Mouse (Mus musculus): ENCODE data around the gene Gm17364.

Gm17364 gene

GRCm38 (mm10) chr13:41257851-41258250 is 15.9 kb downstream of the Gm17364 start:
- ChIA-PET CTCF (interaction anchor here in 1 of 4 experiments (0.6 kb wide), 1 partner anchor 436 kb away, joined by 4 read pairs; no protein-coding TSS in a partner anchor), POLR2A (interaction anchor here in 1 of 4 experiments (0.7 kb wide), 1 partner anchor 13 kb away, joined by 3 read pairs; no protein-coding TSS in a partner anchor)

- CTCF ChIA-PET, result interaction anchor here in 2 of 4 experiments (0.6 to 1.0 kb wide), 2 partner anchors 18 to 21 kb away, joined by 3 to 4 read pairs; no protein-coding TSS in a partner anchor
- POLR2A ChIA-PET, result no interaction called here
These were observed 16.8 kb downstream of the Gm17364 start for GRCm38 (mm10) chr13:41256962-41257361.

- ChIA-PET POLR2A (no interaction called here), CTCF (no interaction called here)
These were observed 17.7 kb downstream of the Gm17364 start for GRCm38 (mm10) chr13:41256126-41256525.

- ChIA-PET POLR2A (interaction anchor here in 1 of 4 experiments (1.6 kb wide), 1 partner anchor 353 kb away, joined by 3 read pairs; the partner anchor contains the start of gene Tmem170b), CTCF (interaction anchor here (0.6 to 1.1 kb wide), 5 partner anchors 62 to 819 kb away, joined by 3 to 6 read pairs (median 4); no protein-coding TSS in a partner anchor)
These were observed 21.0 kb downstream of the Gm17364 start for GRCm38 (mm10) chr13:41252736-41253135.

GRCm38 (mm10) chr13:41252141-41252540 is 21.6 kb downstream of the Gm17364 start:
- POLR2A ChIA-PET, result interaction anchor here (0.7 to 1.6 kb wide), 6 partner anchors 11 to 353 kb away, joined by 3 to 5 read pairs (median 3); partner anchors contain the start of gene Tmem170b (in 2 of the 4)
- CTCF ChIA-PET, result interaction anchor here in 3 of 4 experiments (0.7 to 3.2 kb wide), 5 partner anchors 31 to 819 kb away, joined by 3 to 14 read pairs (median 4); no protein-coding TSS in a partner anchor

- CTCF ChIA-PET, result interaction anchor here in 2 of 4 experiments (0.8 to 3.2 kb wide), 2 partner anchors 31 to 51 kb away, joined by 3 to 14 read pairs; no protein-coding TSS in a partner anchor
These were observed 22.1 kb downstream of the Gm17364 start for GRCm38 (mm10) chr13:41251667-41252066.

GRCm38 (mm10) chr13:41251232-41251631 is 22.5 kb downstream of the Gm17364 start:
- ChIA-PET POLR2A (interaction anchor here (0.7 to 1.6 kb wide), 12 partner anchors 10 to 455 kb away, joined by 3 to 7 read pairs (median 3); partner anchors contain the start of gene Tmem170b (in 2 of the 4)), CTCF (interaction anchor here in 2 of 4 experiments (0.6 to 3.2 kb wide), 2 partner anchors 15 to 52 kb away, joined by 3 to 14 read pairs; no protein-coding TSS in a partner anchor)

More at GRCm38 (mm10) chr13:41251667-41252066, 22.1 kb downstream of the Gm17364 start:
- POLR2A ChIA-PET, result interaction anchor here (0.7 to 1.6 kb wide), 8 partner anchors 11 to 456 kb away, joined by 3 to 7 read pairs (median 3); partner anchors contain the start of gene Tmem170b (in 2 of the 4)

GRCm38 (mm10) chr13:41250318-41250981 is 23.3 kb downstream of the Gm17364 start:
- ChIA-PET CTCF (interaction anchor here (0.6 to 3.2 kb wide), 12 partner anchors 16 to 1575 kb away, joined by 3 to 14 read pairs (median 3); partner anchors contain the start of gene Tmem170b (in 1 of the 4)), POLR2A (interaction anchor here in 2 of 4 experiments (0.6 to 2.0 kb wide), 15 partner anchors 10 to 454 kb away, joined by 3 to 15 read pairs (median 5); partner anchors contain the start of genes Tmem170b (in 2 of the 2) and Mak (in 1 of the 2))

GRCm38 (mm10) chr13:41249538-41250317 is 24.0 kb downstream of the Gm17364 start, which contains the start of gene Smim13:
Gene Smim13 (plus strand): TSS chr13:41249844.
- CTCF ChIA-PET, result interaction anchor here (0.6 to 3.2 kb wide), 26 partner anchors 10 to 1719 kb away, joined by 3 to 14 read pairs (median 4); partner anchors contain the start of gene Tmem170b (in 1 of the 4)
- POLR2A ChIA-PET, result interaction anchor here (0.6 to 2.0 kb wide), 36 partner anchors 10 to 857 kb away, joined by 3 to 15 read pairs (median 3); partner anchors contain the start of genes Tmem170b (in 3 of the 4), Mak (in 2 of the 4), Elovl2 (in 1 of the 4) and Gcnt2 (in 1 of the 4)

GRCm38 (mm10) chr13:41248751-41249520 is 24.8 kb downstream of the Gm17364 start:
- CTCF ChIA-PET, result interaction anchor here (0.6 to 3.2 kb wide), 21 partner anchors 9 to 1718 kb away, joined by 3 to 14 read pairs (median 4); partner anchors contain the start of gene Tmem170b (in 1 of the 4)
- POLR2A ChIA-PET, result interaction anchor here (0.6 to 2.0 kb wide), 24 partner anchors 21 to 858 kb away, joined by 3 to 15 read pairs (median 4); partner anchors contain the start of genes Tmem170b (in 3 of the 4), Mak (in 2 of the 4), Elovl2 (in 1 of the 4) and Gcnt2 (in 1 of the 4)

- CTCF ChIA-PET, result no interaction called here
- POLR2A ChIA-PET, result interaction anchor here in 1 of 4 experiments (0.7 kb wide), 1 partner anchor 12 kb away, joined by 3 read pairs; no protein-coding TSS in a partner anchor
These were observed 29.4 kb downstream of the Gm17364 start for GRCm38 (mm10) chr13:41244306-41244830.

- ChIA-PET POLR2A (interaction anchor here in 1 of 4 experiments (1.4 kb wide), 1 partner anchor 10 kb away, joined by 5 read pairs; no protein-coding TSS in a partner anchor), CTCF (no interaction called here)
These were observed 32.2 kb downstream of the Gm17364 start for GRCm38 (mm10) chr13:41241557-41241956.

GRCm38 (mm10) chr13:41238805-41239130 is 35.0 kb downstream of the Gm17364 start:
- ChIA-PET POLR2A (interaction anchor here in 2 of 4 experiments (0.5 to 1.4 kb wide), 6 partner anchors 11 to 408 kb away, joined by 3 to 6 read pairs (median 4); partner anchors contain the start of gene Smim13 (in 1 of the 2)), CTCF (interaction anchor here (0.5 to 2.4 kb wide), 12 partner anchors 11 to 454 kb away, joined by 3 to 8 read pairs (median 5); partner anchors contain the start of gene Smim13 (in 1 of the 4))

GRCm38 (mm10) chr13:41238035-41238804 is 35.6 kb downstream of the Gm17364 start:
- ChIA-PET POLR2A (interaction anchor here in 3 of 4 experiments (0.9 to 1.4 kb wide), 5 partner anchors 12 to 155 kb away, joined by 3 to 6 read pairs (median 3); partner anchors contain the start of gene Smim13 (in 2 of the 3)), CTCF (interaction anchor here in 3 of 4 experiments (0.5 to 2.4 kb wide), 11 partner anchors 46 to 456 kb away, joined by 3 to 8 read pairs (median 3); no protein-coding TSS in a partner anchor)

- ChIA-PET CTCF (interaction anchor here in 2 of 4 experiments (0.5 to 1.4 kb wide), 4 partner anchors 21 to 393 kb away, joined by 3 to 5 read pairs (median 4); no protein-coding TSS in a partner anchor), POLR2A (interaction anchor here in 1 of 4 experiments (1.1 kb wide), 1 partner anchor 122 kb away, joined by 3 read pairs; the partner anchor contains the start of gene Sycp2l)
These were observed 37.7 kb downstream of the Gm17364 start for GRCm38 (mm10) chr13:41235845-41236741.

All from embryonic stem cell, embryonic (primary cell).